Mouse (Mus musculus): ENCODE measurements at regions not wholly inside any gene's neighbourhood (a gene's known extent, or its start where the extent isn't known, plus 50 kb on each side); places are given as distances from the start of the nearest gene placed in this dataset.

- no peak for DNase-seq (ENCODE audit: low spot score)
Measured at GRCm38 (mm10) chr2:128217784-128218467, 92.1 kb downstream of the Bcl2l11 start.

- DNase-seq (ENCODE audit: low spot score) = no peak
Measured at GRCm38 (mm10) chr2:128218961-128219360, 93.1 kb downstream of the Bcl2l11 start.

DNA sequence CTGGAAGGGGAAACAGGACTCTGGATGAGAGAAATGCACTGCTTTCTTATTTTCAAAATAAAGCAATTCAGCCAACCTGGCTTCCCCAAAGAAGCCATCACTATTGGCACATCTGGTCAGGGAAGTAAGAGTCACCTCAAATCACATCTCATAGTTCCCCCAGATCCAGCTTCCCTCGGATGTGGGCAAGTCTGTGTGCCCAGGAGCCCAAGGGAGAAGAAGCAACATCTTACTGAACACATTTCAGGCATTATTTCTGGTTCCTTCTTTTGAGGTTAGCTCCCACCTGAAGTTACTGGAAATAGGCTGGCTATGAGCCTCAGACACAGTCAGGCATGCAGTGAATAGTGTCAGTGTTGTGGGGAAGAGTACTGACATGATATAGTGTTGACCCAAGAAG lies 95.2 kb downstream of the Bcl2l11 start:
- no peak for DNase-seq (ENCODE audit: low spot score)

GRCm38 (mm10) chr2:128221657-128222056 lies 95.8 kb downstream of the Bcl2l11 start:
- no peak for DNase-seq (ENCODE audit: low spot score)

GRCm38 (mm10) chr2:128226465-128227047 lies 100.7 kb downstream of the Bcl2l11 start:
- no peak for DNase-seq (ENCODE audit: low spot score)

DNA sequence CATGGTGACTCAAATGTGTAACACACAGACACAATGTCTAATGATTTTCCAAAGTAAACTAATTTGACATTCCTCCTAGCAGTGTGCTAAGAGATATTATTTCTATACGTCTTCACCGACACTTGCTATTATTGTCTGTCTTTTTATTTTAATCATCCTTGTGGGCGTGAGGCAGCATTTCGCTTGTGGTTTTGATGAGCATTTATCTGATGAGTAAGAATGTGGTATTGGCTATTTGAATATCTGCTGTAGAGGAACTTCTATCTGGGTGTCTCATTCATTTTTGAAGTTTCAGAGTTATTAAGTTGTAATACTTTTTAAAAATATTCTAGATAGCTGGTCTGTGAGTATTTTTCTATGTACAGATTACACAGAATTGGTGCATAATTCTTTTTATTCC lies 103.9 kb downstream of the Bcl2l11 start:
- no peak for DNase-seq (ENCODE audit: low spot score)

- DNase-seq (ENCODE audit: low spot score) = no peak
Measured at GRCm38 (mm10) chr2:128230921-128231320, 105.1 kb downstream of the Bcl2l11 start.

DNA sequence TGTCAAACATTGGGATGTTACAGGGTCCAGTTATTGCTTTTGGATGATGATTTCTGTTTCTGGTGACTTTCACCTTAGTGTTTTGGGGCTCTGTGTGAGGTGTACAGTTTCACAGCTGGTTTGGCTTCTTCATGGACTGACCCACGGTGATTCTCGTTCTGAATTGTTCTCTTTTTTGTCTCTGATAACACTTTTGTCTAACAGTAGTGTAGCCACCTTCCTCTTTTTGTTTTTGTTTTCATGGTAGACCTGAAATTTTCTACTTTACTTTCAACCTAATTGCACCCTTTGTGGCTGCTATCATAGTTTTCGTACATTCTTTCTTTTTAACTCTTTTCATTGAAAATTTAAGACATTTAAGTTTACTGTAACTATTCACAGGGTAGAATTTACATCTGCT lies 105.5 kb downstream of the Bcl2l11 start:
- no peak for DNase-seq (ENCODE audit: low spot score)

- DNase-seq (ENCODE audit: low spot score) = no peak
Measured at GRCm38 (mm10) chr2:128232027-128232426, 106.2 kb downstream of the Bcl2l11 start.

- DNase-seq (ENCODE audit: low spot score) = no peak
Measured at GRCm38 (mm10) chr2:128235127-128235526, 109.3 kb downstream of the Bcl2l11 start.

GRCm38 (mm10) chr2:128239451-128239850 lies 113.6 kb downstream of the Bcl2l11 start:
- DNase-seq (ENCODE audit: low spot score) = no peak

DNA sequence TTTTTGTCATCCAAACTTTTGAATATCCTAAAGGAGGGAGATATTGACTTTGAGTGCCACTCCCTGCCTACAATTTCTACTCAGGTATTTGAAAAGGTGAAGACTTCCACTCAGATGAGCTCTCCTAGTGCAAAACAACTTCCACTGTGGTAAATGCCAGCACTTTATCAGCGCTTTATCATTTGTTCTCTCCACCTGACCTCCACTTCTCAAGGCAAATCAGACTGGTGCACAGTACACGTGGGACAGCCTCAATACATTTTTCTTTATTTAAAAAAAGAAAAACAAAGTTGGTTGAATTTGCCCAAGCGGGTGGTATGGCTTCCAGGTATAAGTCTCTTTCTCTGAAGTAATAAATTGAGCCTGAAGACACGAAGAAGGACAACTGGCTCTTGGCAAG lies 114.2 kb downstream of the Bcl2l11 start:
- DNase-seq (ENCODE audit: low spot score) = no peak

DNA sequence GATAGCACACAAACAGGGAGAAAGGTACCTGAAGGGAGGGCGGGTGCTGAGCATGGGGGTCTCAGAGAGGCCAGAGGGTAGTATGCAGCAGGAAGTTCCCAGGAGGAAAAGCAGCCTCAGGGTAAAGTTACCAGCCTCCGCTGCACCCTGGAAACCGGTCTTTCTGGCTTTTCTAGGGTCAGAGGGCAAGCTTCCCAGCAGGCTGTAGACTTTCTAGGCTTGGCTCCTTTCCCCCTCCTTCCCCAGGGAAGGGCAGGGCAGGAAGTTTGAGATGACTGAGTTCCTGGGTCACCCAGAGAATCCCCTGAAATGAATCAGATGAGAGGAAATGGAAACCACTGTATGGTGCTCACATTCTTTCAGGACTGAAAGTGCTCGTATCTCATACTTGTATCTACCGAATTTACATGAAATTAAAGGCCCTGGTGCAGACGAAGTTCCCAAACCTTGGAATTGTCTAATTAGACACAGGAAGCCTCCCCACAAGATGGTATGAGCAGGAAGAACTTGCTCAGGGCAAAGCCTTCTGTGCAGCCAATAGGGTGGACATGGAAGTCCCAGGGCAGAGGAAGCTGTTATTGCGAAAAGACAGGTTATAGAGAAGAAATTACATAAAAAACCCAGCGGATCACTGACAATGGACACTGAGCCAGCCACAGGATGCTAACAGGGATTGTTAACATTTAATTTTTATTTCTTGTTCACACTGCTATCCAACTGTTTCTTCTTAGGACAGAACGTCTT lies 114.9 kb downstream of the Bcl2l11 start:
- no peak for DNase-seq (ENCODE audit: low spot score)

DNA sequence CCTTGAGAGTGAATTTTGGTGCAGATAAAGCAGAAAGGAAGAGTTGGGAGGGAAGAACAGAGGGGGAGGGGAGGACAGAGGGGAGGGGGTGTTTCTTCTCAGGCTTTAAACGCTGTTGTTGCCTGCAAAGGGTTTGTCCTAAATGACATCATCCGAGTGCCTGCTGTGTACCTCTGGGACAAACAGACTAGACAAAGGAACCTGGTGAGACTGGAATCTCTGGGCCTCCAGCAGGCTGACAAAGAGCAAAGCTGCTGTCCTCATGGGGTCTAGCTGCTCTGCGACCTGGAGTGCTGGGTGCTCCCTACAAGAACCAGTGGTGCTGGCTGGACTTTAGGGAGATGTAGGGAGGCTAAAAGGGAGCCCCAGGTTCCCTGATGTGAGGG lies 115.4 kb downstream of the Bcl2l11 start:
- no peak for DNase-seq (ENCODE audit: low spot score)

GRCm38 (mm10) chr2:128245544-128245943 lies 119.7 kb downstream of the Bcl2l11 start:
- peak; percentile 90 for DNase-seq (ENCODE audit: low spot score)

GRCm38 (mm10) chr2:128247967-128248366 lies 122.1 kb downstream of the Bcl2l11 start:
- no peak for DNase-seq (ENCODE audit: low spot score)

GRCm38 (mm10) chr2:128249188-128249587 lies 123.3 kb downstream of the Bcl2l11 start:
- DNase-seq (ENCODE audit: low spot score) = no peak

GRCm38 (mm10) chr2:128249607-128250006 lies 123.8 kb downstream of the Bcl2l11 start:
- no peak for DNase-seq (ENCODE audit: low spot score)

- no peak for DNase-seq (ENCODE audit: low spot score)
Measured at GRCm38 (mm10) chr2:128250841-128251240, 125.0 kb downstream of the Bcl2l11 start.

- no peak for DNase-seq (ENCODE audit: low spot score)
Measured at GRCm38 (mm10) chr2:128256651-128257050, 130.8 kb downstream of the Bcl2l11 start.

GRCm38 (mm10) chr2:128257262-128257661 lies 131.4 kb downstream of the Bcl2l11 start:
- no peak for DNase-seq (ENCODE audit: low spot score)

GRCm38 (mm10) chr2:128263880-128264279 lies 138.0 kb downstream of the Bcl2l11 start:
- no peak for DNase-seq (ENCODE audit: low spot score)

Measured in ovary, adult 18-20 months (tissue).